Mouse (Mus musculus) lung, embryonic 16.5 days (tissue): ENCODE measurements at regions not wholly inside any gene's neighbourhood (a gene's known extent, or its start where the extent isn't known, plus 50 kb on each side); places are given as distances from the start of the nearest gene placed in this dataset.

Experiments used
- ATAC-seq: fragments of 200-750 bp; cut with Nextera tagmentation; 2 replicates; pipeline ENCODE4 v1.8.0; 2017; ENCODE audit warnings: low read depth, mild to moderate bottlenecking, moderate library complexity
- H3K27ac ChIP-seq: fragments of 300-500 bp; sonication (generic); 2 replicates; pipeline ENCODE4 v1.5.1; 2014; ENCODE audit warnings: mild to moderate bottlenecking, control low read depth, low read length
- H3K27me3 ChIP-seq: fragments of 300-500 bp; sonication (generic); 2 replicates; pipeline ENCODE4 v1.6.1; 2014; ENCODE audit warnings: low read depth, low read length, mixed read lengths; ENCODE audit not compliant: control insufficient read depth, insufficient read depth
- H3K36me3 ChIP-seq: fragments of 300-500 bp; sonication (generic); 2 replicates; pipeline ENCODE4 v1.6.1; 2014; ENCODE audit warnings: low read length; ENCODE audit not compliant: control insufficient read depth, insufficient read depth
- H3K4me1 ChIP-seq: fragments of 300-500 bp; sonication (generic); replicated peaks from 2 replicates; pipeline ENCODE4 v1.6.1; 2014; ENCODE audit warnings: low read length, mixed read lengths; ENCODE audit not compliant: control insufficient read depth, insufficient read depth
- H3K4me2 ChIP-seq: fragments of 300-500 bp; sonication (generic); 2 replicates; pipeline ENCODE4 v1.6.1; 2014; ENCODE audit warnings: low read depth, low read length, control low read depth
- H3K4me3 ChIP-seq: fragments of 300-500 bp; sonication (generic); 2 replicates; pipeline ENCODE4 v1.5.1; 2014; ENCODE audit warnings: mild to moderate bottlenecking, low read length, control low read depth
- H3K9ac ChIP-seq: fragments of 300-500 bp; sonication (generic); 2 replicates; pipeline ENCODE4 v1.6.1; 2014; ENCODE audit warnings: low read length, control low read depth
- H3K9me3 ChIP-seq: fragments of 300-500 bp; sonication (generic); 2 replicates; pipeline ENCODE4 v1.6.1; 2016; ENCODE audit warnings: low read length; ENCODE audit not compliant: control insufficient read depth
- WGBS: fragments of 180-500 bp; shearing (Covaris S2); extraction: QIAGEN DNeasy Blood & Tissue Kit; methylation state at CpG from one replicate; pipeline ENCODE4 v1.1.7; 2014; 5-methylcytosine and 5-hydroxymethylcytosine counted together

- H3K36me3 ChIP-seq = no peaks in the 10 kb centered on the region
- H3K4me1 ChIP-seq = no peaks in the 10 kb centered on the region
- no peaks in the 10 kb centered on the region; the same call in 1 of the 2 replicates for H3K9me3 ChIP-seq
- no peak overlapping the region for H3K4me2 ChIP-seq
- H3K4me3 ChIP-seq = no peak overlapping the region
- H3K27me3 ChIP-seq = no peaks in the 10 kb centered on the region
- no peak overlapping the region for H3K9ac ChIP-seq
- no peak for ATAC-seq
- 79% methylated on average over 5 of the region's 5 CpGs for WGBS
- no peak overlapping the region for H3K27ac ChIP-seq
These were observed 453.1 kb upstream of the Gulo start for GRCm38 (mm10) chr14:66462081-66462480.

GRCm38 (mm10) chr14:66460795-66461194 is 451.8 kb upstream of the Gulo start:
- ATAC-seq = no peak
- Histone ChIP-seq H3K27me3 (no peaks in the 10 kb centered on the region), H3K4me2 (no peak overlapping the region), H3K4me1 (no peaks in the 10 kb centered on the region), H3K36me3 (no peaks in the 10 kb centered on the region), H3K27ac (no peak overlapping the region), H3K9me3 (no peaks in the 10 kb centered on the region; the same call in 1 of the 2 replicates), H3K4me3 (no peak overlapping the region), H3K9ac (no peak overlapping the region)
- WGBS = 74% methylated on average over 3 of the region's 3 CpGs

- ATAC-seq = no peak
- Histone ChIP-seq H3K27me3 (no peaks in the 10 kb centered on the region), H3K36me3 (no peaks in the 10 kb centered on the region), H3K4me1 (no peaks in the 10 kb centered on the region), H3K4me3 (no peak overlapping the region), H3K9me3 (no peaks in the 10 kb centered on the region; the same call in 1 of the 2 replicates), H3K9ac (no peak overlapping the region), H3K27ac (no peak overlapping the region), H3K4me2 (no peak overlapping the region)
- WGBS = 81% methylated on average over 4 of the region's 4 CpGs
These were observed 449.7 kb upstream of the Gulo start for GRCm38 (mm10) chr14:66458696-66459095.

GRCm38 (mm10) chr14:66457300-66457699 is 448.3 kb upstream of the Gulo start:
- Histone ChIP-seq H3K4me2 (no peak overlapping the region), H3K36me3 (no peaks in the 10 kb centered on the region), H3K27ac (no peak overlapping the region), H3K4me3 (no peak overlapping the region), H3K9me3 (peaks cover 3% of the 10 kb centered on the region; the same call in 1 of the 2 replicates), H3K27me3 (no peaks in the 10 kb centered on the region), H3K4me1 (no peaks in the 10 kb centered on the region), H3K9ac (no peak overlapping the region)
- 77% methylated on average over 6 of the region's 6 CpGs for WGBS
- ATAC-seq = no peak

GRCm38 (mm10) chr14:66452828-66453227 is 443.8 kb upstream of the Gulo start:
- Histone ChIP-seq H3K9me3 (peaks cover 3% of the 10 kb centered on the region; the same call in 1 of the 2 replicates), H3K36me3 (no peaks in the 10 kb centered on the region), H3K4me2 (no peak overlapping the region), H3K4me3 (no peak overlapping the region), H3K9ac (no peak overlapping the region), H3K27ac (no peak overlapping the region), H3K4me1 (no peaks in the 10 kb centered on the region), H3K27me3 (no peaks in the 10 kb centered on the region)
- WGBS = 75% methylated on average over 3 of the region's 3 CpGs
- no peak for ATAC-seq

- H3K9me3 ChIP-seq = peaks cover 3% of the 10 kb centered on the region; the same call in 1 of the 2 replicates
- no peak for ATAC-seq
- no peak overlapping the region for H3K27ac ChIP-seq
- no peaks in the 10 kb centered on the region for H3K27me3 ChIP-seq
- 45% methylated on average over 10 of the region's 10 CpGs for WGBS
- H3K4me3 ChIP-seq = no peak overlapping the region
- H3K4me2 ChIP-seq = no peak overlapping the region
- H3K36me3 ChIP-seq = no peaks in the 10 kb centered on the region
- no peak overlapping the region for H3K9ac ChIP-seq
- H3K4me1 ChIP-seq = no peaks in the 10 kb centered on the region
These were observed 441.3 kb upstream of the Gulo start for GRCm38 (mm10) chr14:66450351-66450750.

GRCm38 (mm10) chr14:66442576-66442975 is 433.6 kb upstream of the Gulo start:
- H3K27me3 ChIP-seq = no peaks in the 10 kb centered on the region
- no peak for ATAC-seq
- H3K4me1 ChIP-seq = no peaks in the 10 kb centered on the region
- H3K9me3 ChIP-seq = no peaks in the 10 kb centered on the region
- H3K9ac ChIP-seq = no peak overlapping the region
- no peak overlapping the region for H3K4me3 ChIP-seq
- H3K4me2 ChIP-seq = no peak overlapping the region
- no peaks in the 10 kb centered on the region for H3K36me3 ChIP-seq
- H3K27ac ChIP-seq = no peak overlapping the region
- 38% methylated on average over 1 of the region's 1 CpGs for WGBS

- no peak overlapping the region for H3K27ac ChIP-seq
- H3K9ac ChIP-seq = peak overlapping the region; percentile 7; the same call in 1 of the 2 replicates
- 0 out of 2 replicates have a peak, but pooled peaks have one; percentile 49 for ATAC-seq
- no peaks in the 10 kb centered on the region for H3K9me3 ChIP-seq
- H3K4me2 ChIP-seq = no peak overlapping the region
- H3K4me1 ChIP-seq = no peaks in the 10 kb centered on the region
- no peaks in the 10 kb centered on the region for H3K27me3 ChIP-seq
- no peaks in the 10 kb centered on the region for H3K36me3 ChIP-seq
- 21% methylated on average over 4 of the region's 4 CpGs for WGBS
- H3K4me3 ChIP-seq = no peak overlapping the region
These were observed 432.8 kb upstream of the Gulo start for GRCm38 (mm10) chr14:66441825-66442224.

- 93% methylated on average over 1 of the region's 1 CpGs for WGBS
- H3K9ac ChIP-seq = no peak overlapping the region
- no peaks in the 10 kb centered on the region for H3K36me3 ChIP-seq
- no peak for ATAC-seq
- H3K4me3 ChIP-seq = no peak overlapping the region
- H3K27me3 ChIP-seq = no peaks in the 10 kb centered on the region
- no peak overlapping the region for H3K4me2 ChIP-seq
- H3K4me1 ChIP-seq = no peaks in the 10 kb centered on the region
- H3K27ac ChIP-seq = no peak overlapping the region
- no peaks in the 10 kb centered on the region for H3K9me3 ChIP-seq
These were observed 429.6 kb upstream of the Gulo start for GRCm38 (mm10) chr14:66438572-66438971.

GRCm38 (mm10) chr14:66438001-66438400 is 429.0 kb upstream of the Gulo start:
- no peak for ATAC-seq
- Histone ChIP-seq H3K9me3 (no peaks in the 10 kb centered on the region), H3K27me3 (no peaks in the 10 kb centered on the region), H3K4me3 (no peak overlapping the region), H3K4me1 (no peaks in the 10 kb centered on the region), H3K4me2 (no peak overlapping the region), H3K9ac (no peak overlapping the region), H3K36me3 (no peaks in the 10 kb centered on the region), H3K27ac (no peak overlapping the region)
- 71% methylated on average over 1 of the region's 1 CpGs for WGBS
